Mouse (Mus musculus) WW6 (cell line): ENCODE results near the gene Cavin3.

Source experiments
- DNase-seq: peaks from one replicate; pipeline ENCODE4 v3.0.0-alpha.2; 2013; ENCODE audit warnings: low read depth, low spot score

Gene Cavin3

GRCm38 (mm10) chr7:105481505-105482411, at the start of gene Cavin3:
Gene Cavin3 (minus strand): TSS chr7:105482300.
- no peak for DNase-seq

DNA sequence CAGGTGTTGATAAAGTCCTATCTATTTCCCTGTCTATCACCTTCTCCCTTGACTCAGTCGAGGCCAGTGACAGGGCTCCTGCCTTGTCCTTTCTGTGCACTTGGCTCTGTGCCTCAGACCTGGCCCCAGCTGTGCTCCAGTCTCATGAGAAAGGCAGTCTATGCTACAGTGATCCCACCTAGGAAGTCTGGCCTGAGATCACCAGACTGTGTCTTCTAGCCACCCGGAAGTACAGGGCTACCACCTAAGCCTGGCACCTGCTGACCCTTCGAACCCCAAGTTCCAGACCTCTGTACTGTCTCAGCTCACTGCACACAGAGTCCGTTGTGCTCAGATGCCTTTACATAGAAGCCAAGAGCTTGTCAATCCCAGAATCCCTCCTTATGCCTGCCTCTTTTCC, 46.0 kb upstream of the Cavin3 start:
- DNase-seq = no peak

- DNase-seq = no peak
Observed at GRCm38 (mm10) chr7:105527306-105527937, 45.3 kb upstream of the Cavin3 start.

DNA sequence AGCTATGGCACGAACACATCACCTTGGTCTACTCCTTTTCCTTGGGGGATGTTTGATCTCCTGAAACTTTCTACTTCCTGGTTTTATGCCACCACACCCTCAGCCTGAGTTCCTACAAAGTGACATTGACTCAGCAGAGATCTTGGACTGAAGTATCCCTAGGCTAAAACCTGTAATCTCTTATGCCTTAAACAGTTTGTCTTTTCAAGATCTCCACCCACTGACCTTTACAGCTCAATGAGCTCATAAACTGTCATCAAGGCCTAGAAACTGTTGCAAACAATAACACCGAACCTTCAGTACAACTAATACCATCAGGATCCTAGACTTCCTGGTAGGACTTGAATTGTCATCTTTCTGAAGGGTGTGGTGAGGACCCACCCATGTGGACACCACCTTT, 42.1 kb upstream of the Cavin3 start:
- DNase-seq = no peak

- no peak for DNase-seq
Observed at GRCm38 (mm10) chr7:105520201-105520600, 38.1 kb upstream of the Cavin3 start.

- DNase-seq = no peak
Observed at GRCm38 (mm10) chr7:105519771-105520170, 37.7 kb upstream of the Cavin3 start.

DNA sequence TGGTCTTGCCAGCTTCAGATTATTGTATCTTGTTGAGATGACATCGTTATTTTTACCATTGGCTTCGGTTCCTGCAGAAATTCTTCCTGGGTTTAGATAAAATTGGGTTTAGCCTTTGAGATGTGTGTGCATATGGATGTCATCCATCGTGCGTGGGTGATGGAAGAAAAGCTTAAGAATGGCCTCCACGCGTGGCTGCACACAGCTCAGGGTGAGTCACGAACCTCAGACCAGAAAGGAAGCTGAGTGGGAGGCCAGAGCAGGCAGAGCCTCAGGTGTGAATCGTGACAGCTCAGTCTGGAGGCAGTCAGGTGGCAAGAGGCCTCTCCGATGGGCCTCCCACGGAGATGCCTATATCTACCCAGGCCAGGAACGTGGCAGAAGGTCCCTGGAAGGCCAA, 37.2 kb upstream of the Cavin3 start:
- no peak for DNase-seq

DNA sequence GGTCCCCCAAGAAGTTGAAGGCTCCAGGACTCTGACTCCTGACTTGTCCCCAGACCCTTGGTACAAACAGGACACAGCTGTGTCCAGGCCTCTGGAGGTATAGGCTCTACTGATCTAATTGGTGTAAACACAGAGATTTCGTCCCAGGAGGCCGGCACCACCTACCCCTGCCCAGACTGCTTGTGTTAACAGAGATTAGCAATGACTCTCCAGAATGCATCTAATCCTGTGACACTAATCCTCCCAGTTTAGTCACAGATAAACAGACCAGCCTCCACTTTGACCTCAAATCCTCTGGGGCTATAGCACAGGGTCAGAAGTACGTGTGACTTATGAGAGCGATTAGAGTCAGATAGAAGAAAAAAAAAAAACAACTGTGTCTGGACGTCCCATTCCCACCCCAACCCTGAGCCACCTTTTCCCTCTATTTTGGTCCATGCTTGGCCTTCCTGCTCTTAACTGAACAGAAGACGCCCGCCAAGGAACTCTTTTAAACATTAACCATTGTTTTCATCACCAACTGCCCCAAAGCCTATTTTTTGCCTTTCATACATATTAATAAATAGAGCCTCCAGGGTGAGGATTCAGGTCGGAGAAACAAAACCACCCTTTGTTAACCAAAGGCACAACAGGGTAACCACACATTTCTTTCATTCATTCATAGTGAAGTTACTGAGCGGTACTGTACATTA, 34.7 kb upstream of the Cavin3 start:
- no peak for DNase-seq

GRCm38 (mm10) chr7:105515178-105515577, 33.1 kb upstream of the Cavin3 start:
- peak; percentile 52 for DNase-seq

- no peak for DNase-seq
Observed at GRCm38 (mm10) chr7:105514561-105514960, 32.5 kb upstream of the Cavin3 start.

GRCm38 (mm10) chr7:105513845-105514291, 31.8 kb upstream of the Cavin3 start:
- DNase-seq = no peak

DNA sequence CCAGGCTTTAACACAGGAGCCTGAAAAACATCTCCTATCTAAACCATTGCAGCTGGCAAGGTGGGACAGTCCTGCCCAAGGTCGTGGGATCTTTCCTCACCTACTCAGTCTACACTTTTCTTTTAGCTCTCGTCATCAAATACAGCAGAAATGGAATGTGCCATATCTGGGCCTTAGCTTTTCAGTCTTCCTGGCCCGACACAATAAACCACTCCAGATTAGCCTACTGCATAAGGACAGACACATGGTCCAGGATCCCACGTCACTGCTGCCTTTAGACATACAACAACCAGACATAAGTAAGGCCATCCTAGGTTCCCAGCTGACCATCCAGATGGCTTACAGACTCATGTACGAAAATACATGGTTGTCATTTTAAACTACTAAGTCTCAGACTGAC, 28.0 kb upstream of the Cavin3 start:
- DNase-seq = no peak

- DNase-seq = no peak
Observed at GRCm38 (mm10) chr7:105507257-105507656, 25.2 kb upstream of the Cavin3 start.

GRCm38 (mm10) chr7:105501984-105502383, 19.9 kb upstream of the Cavin3 start:
- DNase-seq = no peak

GRCm38 (mm10) chr7:105499676-105500075, 17.6 kb upstream of the Cavin3 start:
- no peak for DNase-seq

DNA sequence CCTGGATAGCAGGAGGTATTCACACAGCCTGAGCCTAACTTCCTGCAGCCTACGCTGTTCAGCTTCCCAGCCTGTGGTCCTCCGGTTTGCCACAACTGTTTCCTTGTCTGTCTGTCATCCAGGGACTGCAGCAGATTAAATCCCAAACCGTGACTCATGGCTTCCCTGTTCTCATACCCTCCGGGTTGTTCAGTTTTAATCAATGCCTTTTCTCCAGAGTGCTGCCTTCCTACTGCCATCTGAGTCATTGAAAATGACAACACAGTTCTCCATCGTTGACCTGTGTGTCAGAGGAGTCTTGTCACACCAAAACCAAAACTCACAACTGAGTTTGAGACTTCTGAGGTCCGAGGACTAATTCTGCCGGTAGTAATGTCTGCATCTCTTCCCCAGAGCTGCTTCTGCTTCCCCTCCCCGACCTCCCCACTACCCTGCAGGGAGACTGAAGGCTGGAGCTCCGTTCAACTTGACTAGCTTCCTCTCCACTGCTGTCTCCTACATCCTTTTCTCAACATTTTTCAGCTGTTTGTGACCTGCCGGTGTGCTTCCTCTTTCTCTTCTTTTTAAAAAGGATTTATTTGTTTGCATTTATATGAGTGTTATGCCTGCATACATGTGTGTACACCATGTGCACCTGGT, 16.9 kb upstream of the Cavin3 start:
- DNase-seq = no peak

DNA sequence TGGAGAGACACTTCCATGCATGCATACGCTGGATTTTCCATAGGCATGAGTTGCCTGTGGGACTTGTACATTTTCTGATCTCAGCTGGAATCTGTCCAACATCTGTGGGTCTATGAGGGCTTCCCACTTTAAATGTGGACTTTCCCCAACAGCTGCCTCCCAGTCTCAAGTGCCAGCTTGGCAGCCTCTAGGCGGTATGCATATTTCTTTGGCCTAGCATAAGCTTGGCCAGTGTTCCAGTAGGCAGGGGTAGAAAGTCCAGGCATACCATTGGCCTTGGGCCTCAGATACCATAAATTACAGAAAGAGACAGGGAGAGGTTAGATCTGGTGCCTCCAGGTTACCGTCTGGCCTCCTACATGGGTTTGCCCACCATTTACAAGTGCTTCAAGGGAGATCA, 15.8 kb upstream of the Cavin3 start:
- DNase-seq = no peak

DNA sequence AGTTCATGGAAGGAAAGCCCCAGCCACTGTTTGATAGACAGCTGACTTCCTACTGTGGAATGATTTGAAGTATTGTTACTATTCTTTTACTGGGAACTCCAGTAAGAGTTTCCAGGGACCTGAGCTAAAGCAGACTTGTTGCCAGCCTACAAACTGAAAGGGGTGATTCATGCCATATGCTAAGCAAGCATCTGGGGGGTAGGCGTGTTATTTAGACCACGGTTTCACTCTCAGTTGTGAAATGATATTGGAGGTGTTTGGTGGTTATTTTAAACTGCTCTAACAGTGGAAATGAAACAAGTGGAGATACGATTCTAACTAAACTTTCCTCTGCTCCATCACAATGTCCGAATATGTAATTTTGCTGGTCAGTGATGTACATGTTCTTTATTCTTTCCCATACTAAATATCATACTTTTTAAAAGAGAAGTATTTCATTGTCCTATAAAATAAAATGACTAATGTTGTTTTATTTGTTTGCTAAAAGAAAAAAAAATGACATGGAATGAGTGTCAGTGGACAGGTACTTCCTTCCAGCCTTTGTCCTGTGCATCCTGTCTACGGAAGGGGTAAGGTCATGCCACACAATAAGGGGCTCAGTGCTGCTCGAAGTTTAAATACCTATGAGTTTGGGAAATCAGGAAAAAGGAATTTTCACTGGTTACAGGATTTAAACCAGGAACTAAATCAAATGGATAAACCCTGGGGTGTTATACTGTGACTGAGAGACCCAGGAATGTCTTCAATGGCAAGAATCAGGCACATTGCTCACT, 5.2 kb upstream of the Cavin3 start:
- no peak for DNase-seq

DNA sequence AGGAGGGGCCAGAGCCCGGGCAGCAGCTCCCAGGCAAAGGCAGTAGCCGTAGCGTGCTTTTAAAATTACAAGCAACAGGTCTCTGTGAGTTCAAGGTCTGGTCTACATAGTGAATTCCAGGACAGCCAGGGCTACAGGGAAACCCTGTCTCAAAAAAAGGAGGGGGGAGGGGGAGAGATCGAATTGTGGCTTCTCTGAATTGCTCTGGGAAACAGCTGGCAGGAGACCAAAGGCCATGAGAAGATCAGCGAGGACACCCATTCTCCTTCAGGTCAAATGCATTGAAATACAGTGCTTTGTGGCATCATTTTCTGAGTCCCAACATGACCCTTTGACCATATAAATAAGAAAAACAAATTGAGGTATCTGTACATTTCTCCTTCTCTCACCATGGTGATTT, 2.9 kb upstream of the Cavin3 start:
- no peak for DNase-seq

DNA sequence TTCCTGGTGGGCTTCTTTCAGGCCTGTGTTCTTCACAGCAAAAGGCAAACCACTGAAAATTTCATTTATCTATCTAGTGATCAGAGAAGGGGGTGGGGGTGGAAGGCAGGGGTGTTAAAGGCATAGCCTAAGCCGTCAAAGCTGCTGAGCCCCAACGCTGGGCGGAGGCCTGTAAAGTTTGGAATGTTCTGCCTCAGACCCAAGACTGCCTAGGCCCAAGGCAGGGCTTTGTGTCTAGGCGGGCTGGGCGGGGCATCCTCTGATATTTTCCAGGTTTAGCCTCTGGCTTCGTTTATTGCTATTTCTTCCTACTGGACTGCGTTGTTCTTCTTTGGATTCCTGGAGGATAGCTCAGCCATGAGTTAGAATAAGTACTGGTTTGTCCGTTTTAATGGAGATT, 326 bp upstream of the Cavin3 start:
- no peak for DNase-seq
